Mouse (Mus musculus) liver, embryonic 15.5 days (tissue): ENCODE data around the gene 1110008L16Rik. TPM values are rescaled to one million over a fixed set of nuclear protein-coding genes. Genes with fewer than 3 reads are reported as not detected.
"Not testable (repeated sequence)": the region's sequence is repeated elsewhere in the genome, so short reads cannot be mapped to it uniquely, and the experiment has no call there.

Experiments
- ATAC-seq: fragments of 200-750 bp; cut with Nextera tagmentation; 2 replicates; pipeline ENCODE4 v1.8.0; 2017; ENCODE audit warnings: moderate number of reproducible peaks, mild to moderate bottlenecking, moderate library complexity; ENCODE audit not compliant: insufficient read depth
- H3K27ac ChIP-seq: fragments of 300-500 bp; sonication (generic); replicated peaks from 2 replicates; pipeline ENCODE4 v1.5.1; 2015; ENCODE audit warnings: mild to moderate bottlenecking, inconsistent platforms
- H3K27me3 ChIP-seq: fragments of 300-500 bp; sonication (generic); 2 replicates; pipeline ENCODE4 v1.6.1; 2015; ENCODE audit warnings: mild to moderate bottlenecking, inconsistent platforms
- H3K36me3 ChIP-seq: fragments of 300-500 bp; sonication (generic); replicated peaks from 2 replicates; pipeline ENCODE4 v1.6.1; 2015; ENCODE audit warnings: moderate library complexity, mild to moderate bottlenecking, inconsistent platforms
- H3K4me1 ChIP-seq: fragments of 300-500 bp; sonication (generic); replicated peaks from 2 replicates; pipeline ENCODE4 v1.6.1; 2015; ENCODE audit warnings: inconsistent platforms
- H3K4me2 ChIP-seq: fragments of 300-500 bp; sonication (generic); 2 replicates; pipeline ENCODE4 v1.6.1; 2015; ENCODE audit warnings: moderate library complexity, mild to moderate bottlenecking, inconsistent platforms
- H3K4me3 ChIP-seq: fragments of 300-500 bp; sonication (generic); replicated peaks from 2 replicates; pipeline ENCODE4 v1.5.1; 2015; ENCODE audit warnings: mild to moderate bottlenecking, inconsistent platforms
- H3K9ac ChIP-seq: fragments of 300-500 bp; sonication (generic); 2 replicates; pipeline ENCODE4 v1.6.1; 2015; ENCODE audit warnings: moderate library complexity, mild to moderate bottlenecking, inconsistent platforms
- H3K9me3 ChIP-seq: fragments of 300-500 bp; sonication (generic); replicated peaks from 2 replicates; pipeline ENCODE4 v1.6.1; 2016; ENCODE audit warnings: inconsistent platforms
- WGBS: fragments of 180-500 bp; shearing (Covaris S2); methylation state at CpG from one replicate; pipeline ENCODE4 v1.1.7; 2015; ENCODE audit warnings: mixed read lengths; ENCODE audit not compliant: insufficient replicate concordance; 5-methylcytosine and 5-hydroxymethylcytosine counted together
- polyA plus RNA-seq: library from polyadenylated mRNA; unstranded; fragments of >200 nt; fragmentation: Nextera tagmentation; extraction: Ambion mirVana; gene quantifications from 2 replicates; pipeline ENCODE4 v1.2.1, GENCODE M21; 2015

The 1110008L16Rik gene
- polyA plus RNA-seq, 1 experiment from 2014 or later, result 6.1 TPM

- H3K9ac ChIP-seq, ATAC-seq, H3K4me3 ChIP-seq, H3K4me2 ChIP-seq, H3K36me3 ChIP-seq, H3K9me3 ChIP-seq, H3K27ac ChIP-seq: not testable (repeated sequence)
- Histone ChIP-seq H3K27me3 (peaks cover 26% of the 10 kb centered on the region; the same call in 1 of the 2 replicates), H3K4me1 (peaks cover 22% of the 10 kb centered on the region)
- 86% methylated on average over 14 of the region's 14 CpGs for WGBS
Measured at GRCm38 (mm10) chr12:55395601-55396000, 96.2 kb downstream of the 1110008L16Rik start.

- Histone ChIP-seq H3K27me3 (peaks cover 18% of the 10 kb centered on the region; the same call in 1 of the 2 replicates), H3K9ac (no peak overlapping the region), H3K9me3 (no peaks in the 10 kb centered on the region), H3K4me1 (peaks cover 26% of the 10 kb centered on the region), H3K4me2 (no peak overlapping the region), H3K36me3 (no peaks in the 10 kb centered on the region), H3K27ac (0 out of 2 replicates have a peak overlapping the region, but pooled peaks have one; percentile 10), H3K4me3 (no peak overlapping the region)
- 77% methylated on average over 4 of the region's 4 CpGs for WGBS
- ATAC-seq, result no peak
Measured at GRCm38 (mm10) chr12:55396536-55396935, 97.2 kb downstream of the 1110008L16Rik start.

GRCm38 (mm10) chr12:55397544-55398239 lies 98.3 kb downstream of the 1110008L16Rik start:
- peak overlapping the region; percentile 86 for H3K27ac ChIP-seq
- H3K27me3 ChIP-seq, result peaks cover 7% of the 10 kb centered on the region; the same call in 1 of the 2 replicates
- H3K4me3 ChIP-seq, result peak overlapping the region; percentile 91
- 51% methylated on average over 9 of the region's 9 CpGs for WGBS
- H3K9ac ChIP-seq, result peak overlapping the region; percentile 89
- no peak for ATAC-seq
- no peaks in the 10 kb centered on the region for H3K9me3 ChIP-seq
- peaks cover 29% of the 10 kb centered on the region for H3K4me1 ChIP-seq
- H3K36me3 ChIP-seq, result no peaks in the 10 kb centered on the region
- peak overlapping the region; percentile 70 for H3K4me2 ChIP-seq

GRCm38 (mm10) chr12:55398240-55399127 lies 99.1 kb downstream of the 1110008L16Rik start:
- H3K27ac ChIP-seq, result peak overlapping the region; percentile 86
- peaks cover 29% of the 10 kb centered on the region for H3K4me1 ChIP-seq
- WGBS, result 1% methylated on average over 51 of the region's 51 CpGs

GRCm38 (mm10) chr12:55399128-55399677 lies 99.8 kb downstream of the 1110008L16Rik start:
- peaks cover 1% of the 10 kb centered on the region; the same call in 1 of the 2 replicates for H3K36me3 ChIP-seq
- peak overlapping the region; percentile 70 for H3K4me2 ChIP-seq
- peak overlapping the region; percentile 89 for H3K9ac ChIP-seq
- peaks cover 29% of the 10 kb centered on the region for H3K4me1 ChIP-seq
- H3K9me3 ChIP-seq, result no peaks in the 10 kb centered on the region
- peak; percentile 41 for ATAC-seq
- 0 out of 2 replicates have a peak, but pooled peaks cover 2% of the 10 kb centered on the region for H3K27me3 ChIP-seq
- peak overlapping the region; percentile 86 for H3K27ac ChIP-seq
- peak overlapping the region; percentile 91 for H3K4me3 ChIP-seq
- WGBS, result under 1% methylated on average over 20 of the region's 20 CpGs

More at GRCm38 (mm10) chr12:55398240-55399127, 99.1 kb downstream of the 1110008L16Rik start:
- Histone ChIP-seq H3K36me3 (no peaks in the 10 kb centered on the region; the same call in 1 of the 2 replicates), H3K4me3 (peak overlapping the region; percentile 91), H3K27me3 (0 out of 2 replicates have a peak, but pooled peaks cover 5% of the 10 kb centered on the region), H3K9me3 (no peaks in the 10 kb centered on the region), H3K4me2 (peak overlapping the region; percentile 70), H3K9ac (peak overlapping the region; percentile 89)
- peak; percentile 99 for ATAC-seq

- Histone ChIP-seq H3K4me3 (no peak overlapping the region), H3K4me1 (no peaks in the 10 kb centered on the region), H3K27me3 (no peaks in the 10 kb centered on the region), H3K27ac (no peak overlapping the region), H3K4me2 (no peak overlapping the region), H3K9me3 (no peaks in the 10 kb centered on the region), H3K9ac (no peak overlapping the region), H3K36me3 (peaks cover 54% of the 10 kb centered on the region)
- 81% methylated on average over 5 of the region's 5 CpGs for WGBS
- ATAC-seq, result no peak
Measured at GRCm38 (mm10) chr12:55407888-55408287, 108.5 kb downstream of the 1110008L16Rik start.

- no peak for ATAC-seq
Measured at GRCm38 (mm10) chr12:55415255-55415654, 115.9 kb downstream of the 1110008L16Rik start.

GRCm38 (mm10) chr12:55415762-55416161 lies 116.4 kb downstream of the 1110008L16Rik start:
- WGBS, result 66% methylated on average over 1 of the region's 1 CpGs
- H3K36me3 ChIP-seq, result peaks cover 88% of the 10 kb centered on the region
- no peak for ATAC-seq

More at GRCm38 (mm10) chr12:55415255-55415654, 115.9 kb downstream of the 1110008L16Rik start:
- Histone ChIP-seq H3K27me3 (no peaks in the 10 kb centered on the region), H3K4me2 (no peak overlapping the region), H3K4me3 (no peak overlapping the region), H3K9me3 (no peaks in the 10 kb centered on the region), H3K27ac (0 out of 2 replicates have a peak overlapping the region, but pooled peaks have one; percentile 8), H3K9ac (no peak overlapping the region), H3K36me3 (peaks cover 87% of the 10 kb centered on the region), H3K4me1 (0 out of 2 replicates have a peak, but pooled peaks cover 6% of the 10 kb centered on the region)
- 82% methylated on average over 5 of the region's 5 CpGs for WGBS

GRCm38 (mm10) chr12:55420220-55420619 lies 120.8 kb downstream of the 1110008L16Rik start:
- 90% methylated on average over 24 of the region's 24 CpGs for WGBS
- Histone ChIP-seq H3K36me3 (peaks cover 51% of the 10 kb centered on the region), H3K27ac (no peak overlapping the region), H3K4me1 (0 out of 2 replicates have a peak, but pooled peaks cover 6% of the 10 kb centered on the region), H3K27me3 (no peaks in the 10 kb centered on the region), H3K9ac (no peak overlapping the region), H3K4me2 (no peak overlapping the region), H3K4me3 (no peak overlapping the region), H3K9me3 (no peaks in the 10 kb centered on the region)
- no peak for ATAC-seq

More at GRCm38 (mm10) chr12:55415762-55416161, 116.4 kb downstream of the 1110008L16Rik start:
- H3K9me3 ChIP-seq, result no peaks in the 10 kb centered on the region
- no peak overlapping the region for H3K4me2 ChIP-seq
- no peak overlapping the region for H3K4me3 ChIP-seq
- 0 out of 2 replicates have a peak, but pooled peaks cover 6% of the 10 kb centered on the region for H3K4me1 ChIP-seq
- 0 out of 2 replicates have a peak overlapping the region, but pooled peaks have one; percentile 8 for H3K27ac ChIP-seq
- no peak overlapping the region for H3K9ac ChIP-seq
- no peaks in the 10 kb centered on the region for H3K27me3 ChIP-seq

GRCm38 (mm10) chr12:55422057-55422456 lies 122.7 kb downstream of the 1110008L16Rik start:
- no peak for ATAC-seq
- H3K27ac ChIP-seq, result no peak overlapping the region

More at GRCm38 (mm10) chr12:55422057-55422456, 122.7 kb downstream of the 1110008L16Rik start:
- H3K4me2 ChIP-seq, result no peak overlapping the region
- H3K27me3 ChIP-seq, result no peaks in the 10 kb centered on the region
- H3K4me1 ChIP-seq, result no peaks in the 10 kb centered on the region
- no peak overlapping the region for H3K9ac ChIP-seq
- WGBS, result 23% methylated on average over 3 of the region's 3 CpGs
- H3K36me3 ChIP-seq, result peaks cover 33% of the 10 kb centered on the region
- H3K9me3 ChIP-seq, result no peaks in the 10 kb centered on the region
- H3K4me3 ChIP-seq, result no peak overlapping the region
